Mouse (Mus musculus) kidney, adult 2 months (tissue): ENCODE measurements around the gene Myo1b. TPM values are rescaled to one million over a fixed set of nuclear protein-coding genes. Genes with fewer than 3 reads are reported as not detected.

Source experiments
- DNase-seq: peaks from one replicate; pipeline ENCODE4 v3.0.0; 2021
- H3K27ac ChIP-seq: fragments of 200-500 bp; 2 replicates; pipeline ENCODE4 v1.5.1; 2012; ENCODE audit warnings: low read depth, low read length, control low read depth, inconsistent platforms; ENCODE audit not compliant: insufficient read depth
- H3K27me3 ChIP-seq: fragments of 200-500 bp; replicated peaks from 2 replicates; pipeline ENCODE4 v1.6.1; 2012; ENCODE audit warnings: mild to moderate bottlenecking, moderate library complexity, low read length, inconsistent platforms; ENCODE audit not compliant: control insufficient read depth, insufficient read depth
- H3K36me3 ChIP-seq: fragments of 200-500 bp; 2 replicates; pipeline ENCODE4 v1.6.1; 2012; ENCODE audit warnings: mild to moderate bottlenecking, moderate library complexity, low read length, inconsistent platforms; ENCODE audit not compliant: control insufficient read depth, insufficient read depth
- H3K4me1 ChIP-seq: fragments of 200-500 bp; 2 replicates; pipeline ENCODE4 v1.6.1; 2011; ENCODE audit warnings: low read length; ENCODE audit not compliant: control insufficient read depth, insufficient read depth
- H3K4me3 ChIP-seq: fragments of 200-500 bp; 2 replicates; pipeline ENCODE4 v1.5.1; 2011; ENCODE audit warnings: mild to moderate bottlenecking, low read depth, low read length, control low read depth; ENCODE audit not compliant: insufficient read depth
- CTCF ChIP-seq: fragments of 200-500 bp; conservative IDR thresholded peaks from 2 replicates; pipeline ENCODE4 v1.5.1; 2011; ENCODE audit warnings: low read depth, mild to moderate bottlenecking, control low read depth, low read length, moderate library complexity, mixed read lengths; ENCODE audit not compliant: insufficient read depth, insufficient read length
- POLR2A ChIP-seq: fragments of 200-500 bp; IDR thresholded peaks from one replicate; pipeline ENCODE4 v1.6.1; 2011; ENCODE audit warnings: low read depth, low read length, control low read depth
- WGBS: fragments of 180-500 bp; shearing (Covaris S2); methylation state at CpG from one replicate; pipeline ENCODE4 v1.1.7; 2018; 5-methylcytosine and 5-hydroxymethylcytosine counted together
- polyA plus RNA-seq: library from polyadenylated mRNA; depleted of rRNA; stranded (reverse); fragments of >200 nt; gene quantifications from 2 replicates; pipeline ENCODE4 v1.2.3, GENCODE M21; 2012

Gene Myo1b
- polyA plus RNA-seq, 1 experiment: 5.8 TPM

GRCm38 (mm10) chr1:51913071-51913814 lies 2.6 kb downstream of the Myo1b start:
- Histone ChIP-seq H3K27me3 (no peaks in the 10 kb centered on the region), H3K4me3 (no peak overlapping the region), H3K27ac (no peak overlapping the region), H3K36me3 (no peaks in the 10 kb centered on the region), H3K4me1 (no peaks in the 10 kb centered on the region; the same call in 1 of the 2 replicates)
- DNase-seq: no peak
- WGBS: 82% methylated on average over 14 of the region's 14 CpGs
- TF ChIP-seq CTCF (no peak), POLR2A (no peak)

- Histone ChIP-seq H3K4me3 (no peak overlapping the region), H3K36me3 (no peaks in the 10 kb centered on the region), H3K27me3 (no peaks in the 10 kb centered on the region), H3K27ac (no peak overlapping the region), H3K4me1 (no peaks in the 10 kb centered on the region; the same call in 1 of the 2 replicates)
- WGBS: 47% methylated on average over 4 of the region's 4 CpGs
- peak; percentile 78 for DNase-seq
- no peak for TF ChIP-seq POLR2A
- no peak for TF ChIP-seq CTCF
Measured at GRCm38 (mm10) chr1:51911331-51911730, 4.5 kb downstream of the Myo1b start.

GRCm38 (mm10) chr1:51909204-51909603 lies 6.7 kb downstream of the Myo1b start:
- Histone ChIP-seq H3K4me1 (no peaks in the 10 kb centered on the region; the same call in 1 of the 2 replicates), H3K36me3 (no peaks in the 10 kb centered on the region), H3K27me3 (no peaks in the 10 kb centered on the region), H3K4me3 (no peak overlapping the region), H3K27ac (no peak overlapping the region)
- WGBS: 90% methylated on average over 2 of the region's 2 CpGs
- DNase-seq: no peak
- TF ChIP-seq CTCF (no peak), POLR2A (no peak)

GRCm38 (mm10) chr1:51907821-51908220 lies 8.1 kb downstream of the Myo1b start:
- TF ChIP-seq CTCF: no peak
- no peak for TF ChIP-seq POLR2A
- Histone ChIP-seq H3K36me3 (no peaks in the 10 kb centered on the region), H3K4me1 (no peaks in the 10 kb centered on the region; the same call in 1 of the 2 replicates), H3K27me3 (no peaks in the 10 kb centered on the region), H3K4me3 (no peak overlapping the region), H3K27ac (0 out of 2 replicates have a peak overlapping the region, but pooled peaks have one; percentile 17)
- no peak for DNase-seq
- 59% methylated on average over 8 of the region's 8 CpGs for WGBS

- DNase-seq: no peak
- no peaks in the 10 kb centered on the region for H3K36me3 ChIP-seq
- H3K27me3 ChIP-seq: no peaks in the 10 kb centered on the region
- WGBS: 83% methylated on average over 8 of the region's 8 CpGs
- H3K4me3 ChIP-seq: no peak overlapping the region
- no peak overlapping the region for H3K27ac ChIP-seq
- no peaks in the 10 kb centered on the region; the same call in 1 of the 2 replicates for H3K4me1 ChIP-seq
- no peak for TF ChIP-seq POLR2A
- TF ChIP-seq CTCF: no peak
Measured at GRCm38 (mm10) chr1:51906206-51906906, 9.5 kb downstream of the Myo1b start.

- WGBS: 53% methylated on average over 6 of the region's 6 CpGs
- H3K4me3 ChIP-seq: no peak overlapping the region
- H3K27ac ChIP-seq: no peak overlapping the region
- H3K36me3 ChIP-seq: no peaks in the 10 kb centered on the region
- no peak for DNase-seq
- no peaks in the 10 kb centered on the region for H3K4me1 ChIP-seq
- TF ChIP-seq CTCF (no peak), POLR2A (no peak)
- no peaks in the 10 kb centered on the region for H3K27me3 ChIP-seq
Measured at GRCm38 (mm10) chr1:51905073-51905472, 10.8 kb downstream of the Myo1b start.

- H3K27me3 ChIP-seq: no peaks in the 10 kb centered on the region
- no peak overlapping the region for H3K27ac ChIP-seq
- TF ChIP-seq POLR2A (no peak), CTCF (no peak)
- peaks cover 7% of the 10 kb centered on the region; the same call in 1 of the 2 replicates for H3K4me1 ChIP-seq
- no peaks in the 10 kb centered on the region for H3K36me3 ChIP-seq
- no peak overlapping the region for H3K4me3 ChIP-seq
- 60% methylated on average over 5 of the region's 6 CpGs for WGBS
- DNase-seq: no peak
Measured at GRCm38 (mm10) chr1:51897160-51897572, 18.7 kb downstream of the Myo1b start.
